Mouse (Mus musculus) heart, postnatal 14 days (tissue): Measurements from ENCODE around the gene Bcl9l. TPM values are rescaled to one million over a fixed set of nuclear protein-coding genes. Genes with fewer than 3 reads are reported as not detected.

Source experiments
- DNase-seq, 2 experiments: peaks; one replicate each; pipeline ENCODE4 v3.0.0; 2021 to 2022
- intact Hi-C: fragments of 180-260 bp; cut with DNase I; formaldehyde crosslinking; loops from one replicate; pipeline ENCODE4 v1.15.1; 2025
- total RNA-seq, 2 experiments: library from RNA; stranded (reverse); gene quantifications; 2 replicates each; pipeline ENCODE4 v1.2.3; 2021

Gene Bcl9l
- total RNA-seq, 2 experiments from 2014 or later = 57.9 to 64.9 TPM

- peak in 1 of 2 experiments; percentile 17 for DNase-seq
- intact Hi-C loops = no loop called here
These were observed 12.5 kb downstream of the Bcl9l start for GRCm38 (mm10) chr9:44494863-44495809.

GRCm38 (mm10) chr9:44495810-44496344, 13.3 kb downstream of the Bcl9l start:
- no peak for DNase-seq
- intact Hi-C loops = no loop called here

DNA sequence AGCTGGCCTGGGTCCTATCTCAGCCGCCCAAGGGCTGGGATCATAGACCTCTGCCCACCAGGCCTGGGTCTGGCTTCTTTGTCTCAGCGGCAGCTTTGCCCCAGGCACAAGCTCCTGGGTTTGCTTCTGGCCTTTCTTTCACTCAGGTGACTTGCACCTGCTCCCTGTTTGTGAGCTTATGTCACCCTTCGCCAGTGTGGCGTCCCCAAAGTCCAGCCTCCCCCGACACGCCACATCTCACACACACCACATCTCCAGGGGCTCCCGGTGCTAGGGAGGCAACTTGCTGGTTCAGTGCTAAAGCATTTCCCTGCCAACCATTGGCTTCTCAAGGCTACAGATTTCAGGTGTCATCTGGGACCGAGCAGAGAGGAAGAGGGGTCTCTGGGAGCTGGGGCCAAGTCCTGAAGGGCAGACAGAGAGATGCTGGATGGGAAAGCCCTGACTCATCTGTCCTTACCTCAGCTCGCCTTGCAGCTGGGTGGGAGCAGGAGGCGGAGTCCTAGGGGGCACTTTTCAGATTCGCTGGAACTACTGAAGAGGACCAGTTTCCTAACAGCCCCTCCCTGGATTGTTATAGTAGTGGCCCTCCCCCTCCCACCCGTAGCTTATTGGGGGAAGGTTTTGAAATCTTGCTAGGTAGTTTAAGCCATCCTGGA, 14.3 kb downstream of the Bcl9l start:
- peak in 1 of 2 experiments; percentile 7 for DNase-seq
- intact Hi-C loops = no loop called here

DNA sequence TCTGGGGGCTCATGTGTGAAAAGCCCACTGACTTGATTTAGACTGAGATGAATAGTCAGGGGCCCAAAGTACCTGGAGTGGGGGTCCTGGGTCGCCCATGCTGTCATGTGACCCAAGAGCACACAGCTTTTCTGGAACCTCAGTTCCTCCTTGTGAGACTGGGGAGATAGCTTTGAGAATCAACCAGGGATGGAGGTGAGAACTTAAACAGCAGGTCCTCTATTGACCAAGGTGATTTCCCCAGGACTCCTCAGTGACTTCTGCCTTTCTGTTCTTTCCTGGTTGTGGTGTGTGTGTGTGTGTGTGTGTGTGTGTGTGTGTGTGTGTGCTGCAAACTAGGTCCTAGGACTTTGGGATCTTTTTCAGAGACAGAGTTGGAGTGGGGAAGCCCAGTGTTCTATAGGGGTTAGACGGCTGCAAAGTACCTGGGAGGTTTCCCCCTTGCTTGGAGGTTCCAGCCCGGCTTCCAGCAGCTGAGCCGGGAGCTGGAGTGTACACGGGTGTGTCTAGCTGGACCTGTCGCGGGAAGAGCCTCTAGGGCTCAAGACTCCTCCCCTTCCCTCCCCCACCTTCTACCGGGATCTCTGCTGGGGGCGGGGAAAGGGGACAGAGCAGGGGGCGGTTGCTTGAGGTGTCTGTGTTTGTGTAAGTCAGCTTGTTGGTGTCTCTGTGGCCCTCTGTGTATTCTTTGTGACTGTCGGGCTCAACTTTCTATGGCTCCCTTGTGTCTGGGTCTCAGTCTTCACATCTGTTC, 15.2 kb downstream of the Bcl9l start:
- DNase-seq = peak in 1 of 2 experiments; percentile 33
- intact Hi-C loops = no loop called here

DNA sequence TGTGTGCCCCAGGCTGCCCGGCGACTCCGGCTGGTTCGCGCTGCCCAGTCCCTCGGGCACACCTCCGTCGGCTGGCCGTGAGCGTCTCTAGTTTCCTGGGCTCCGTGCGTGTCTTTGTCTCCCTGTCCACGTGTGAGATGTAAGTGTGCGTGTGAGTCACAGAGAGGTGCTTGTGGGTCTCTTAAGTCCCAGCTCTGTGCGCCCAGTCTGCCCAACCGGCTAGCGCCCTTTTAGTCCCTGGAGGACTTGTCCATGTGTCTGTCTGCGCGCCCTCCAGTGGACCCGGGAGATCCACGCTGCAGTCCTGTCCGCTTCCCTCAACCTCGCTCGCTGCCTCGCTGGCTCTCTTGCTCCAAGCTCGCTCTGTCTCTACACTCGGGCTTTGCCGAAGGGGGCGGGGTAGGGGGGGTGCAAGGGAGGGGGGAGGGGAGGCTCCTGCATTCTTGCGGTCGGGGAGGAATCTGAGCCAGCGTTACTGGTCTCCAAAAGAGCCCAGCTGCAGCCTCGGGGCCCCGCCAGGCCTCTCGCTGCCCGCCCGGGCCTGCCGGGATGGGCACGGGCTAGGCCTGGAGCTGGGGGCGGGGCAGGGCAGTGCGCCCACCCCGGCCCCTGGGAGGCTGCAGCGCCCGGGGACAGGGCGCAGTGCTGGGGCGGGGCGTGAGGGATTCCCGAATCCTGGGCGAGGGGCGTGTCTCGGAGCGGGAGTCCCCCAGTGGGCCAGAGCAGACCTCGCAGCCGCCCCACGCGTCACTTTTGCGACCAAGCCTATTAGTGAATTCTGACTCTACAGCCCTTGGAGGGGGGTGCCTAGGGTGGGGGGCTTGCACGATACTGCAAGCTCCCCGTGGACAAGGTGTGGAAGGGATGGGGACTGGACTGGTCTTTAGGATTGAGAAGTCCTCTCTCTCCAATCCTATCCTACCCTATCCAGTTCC, 16.1 kb downstream of the Bcl9l start:
- DNase-seq = peak; percentile 75 to 82
- intact Hi-C loops = no loop called here

- DNase-seq = peak; percentile 63 to 65
These were observed 16.9 kb downstream of the Bcl9l start for GRCm38 (mm10) chr9:44499356-44500162.

GRCm38 (mm10) chr9:44500163-44500533, 17.5 kb downstream of the Bcl9l start:
- intact Hi-C loops = loop anchor here (5.0 kb wide), 1 partner anchor 147 kb away; no protein-coding TSS in a partner anchor
- DNase-seq = no peak

More at GRCm38 (mm10) chr9:44499356-44500162, 16.9 kb downstream of the Bcl9l start:
- intact Hi-C loops = loop anchor here (5.0 kb wide), 1 partner anchor 148 kb away; no protein-coding TSS in a partner anchor

DNA sequence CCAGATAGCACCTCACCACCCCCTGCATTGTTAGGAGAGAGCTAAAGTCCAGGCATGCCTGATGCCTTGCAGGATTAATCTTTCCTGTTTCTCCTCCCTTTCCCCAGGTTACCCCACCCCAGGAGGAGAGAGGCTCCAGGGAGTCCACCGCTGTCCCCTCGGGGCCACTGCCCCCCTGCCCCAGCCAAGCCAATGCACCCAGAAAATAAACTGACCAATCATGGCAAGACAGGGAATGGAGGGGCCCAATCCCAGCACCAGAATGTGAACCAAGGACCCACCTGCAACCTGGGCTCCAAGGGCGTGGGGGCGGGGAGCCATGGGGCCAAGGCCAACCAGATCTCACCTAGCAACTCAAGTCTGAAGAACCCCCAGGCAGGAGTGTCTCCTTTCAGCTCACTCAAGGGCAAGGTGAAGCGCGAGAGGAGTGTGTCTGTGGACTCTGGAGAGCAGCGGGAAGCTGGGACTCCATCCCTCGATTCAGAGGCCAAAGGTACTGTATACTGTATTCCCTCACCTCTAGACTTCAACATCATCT, 18.1 kb downstream of the Bcl9l start:
- peak in 1 of 2 experiments; percentile 11 for DNase-seq

GRCm38 (mm10) chr9:44501206-44501879, 18.7 kb downstream of the Bcl9l start:
- DNase-seq = peak in 1 of 2 experiments; percentile 16
- intact Hi-C loops = loop anchor here (5.0 kb wide), 1 partner anchor 146 kb away; no protein-coding TSS in a partner anchor

More for the DNA sequence above, 18.1 kb downstream of the Bcl9l start:
- intact Hi-C loops = loop anchor here (5.0 kb wide), 1 partner anchor 147 kb away; no protein-coding TSS in a partner anchor

- DNase-seq = peak; percentile 84 to 89
- intact Hi-C loops = loop anchor here (1.0 to 5.0 kb wide), 3 partner anchors 20 to 145 kb away; partner anchors contain the start of genes Bcl9l and Upk2
These were observed 19.4 kb downstream of the Bcl9l start for GRCm38 (mm10) chr9:44502006-44502405.

- intact Hi-C loops = loop anchor here (5.0 kb wide), 1 partner anchor 142 kb away; no protein-coding TSS in a partner anchor
- DNase-seq = peak in 1 of 2 experiments; percentile 9
These were observed 22.5 kb downstream of the Bcl9l start for GRCm38 (mm10) chr9:44504893-44505823.

DNA sequence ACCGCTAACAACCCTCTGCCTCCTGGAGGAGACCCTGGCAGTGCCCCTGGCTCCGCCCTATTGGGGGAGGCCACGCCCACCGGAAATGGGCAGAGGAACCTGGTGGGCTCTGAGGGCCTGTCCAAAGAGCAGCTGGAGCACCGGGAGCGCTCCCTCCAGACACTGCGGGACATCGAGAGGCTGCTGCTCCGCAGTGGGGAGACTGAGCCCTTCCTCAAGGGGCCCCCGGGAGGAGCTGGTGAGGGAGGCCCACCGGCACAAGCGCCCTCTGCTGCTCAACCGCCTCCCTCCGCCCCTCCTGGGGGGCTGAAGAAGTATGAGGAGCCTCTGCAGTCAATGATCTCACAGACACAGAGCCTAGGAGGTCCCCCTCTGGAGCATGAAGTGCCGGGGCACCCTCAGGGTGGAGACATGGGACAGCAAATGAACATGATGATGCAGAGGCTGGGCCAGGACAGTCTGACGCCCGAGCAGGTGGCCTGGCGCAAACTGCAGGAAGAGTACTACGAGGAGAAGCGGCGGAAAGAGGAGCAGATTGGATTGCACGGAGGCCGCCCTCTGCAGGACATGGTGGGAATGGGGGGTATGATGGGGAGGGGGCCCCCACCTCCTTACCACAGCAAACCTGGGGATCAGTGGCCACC, 23.3 kb downstream of the Bcl9l start:
- intact Hi-C loops = no loop called here
- peak in 1 of 2 experiments; percentile 11 for DNase-seq

- no peak for DNase-seq
- intact Hi-C loops = no loop called here
These were observed 23.9 kb downstream of the Bcl9l start for GRCm38 (mm10) chr9:44506566-44506965.

GRCm38 (mm10) chr9:44507345-44507744, 24.7 kb downstream of the Bcl9l start:
- intact Hi-C loops = no loop called here
- no peak for DNase-seq

DNA sequence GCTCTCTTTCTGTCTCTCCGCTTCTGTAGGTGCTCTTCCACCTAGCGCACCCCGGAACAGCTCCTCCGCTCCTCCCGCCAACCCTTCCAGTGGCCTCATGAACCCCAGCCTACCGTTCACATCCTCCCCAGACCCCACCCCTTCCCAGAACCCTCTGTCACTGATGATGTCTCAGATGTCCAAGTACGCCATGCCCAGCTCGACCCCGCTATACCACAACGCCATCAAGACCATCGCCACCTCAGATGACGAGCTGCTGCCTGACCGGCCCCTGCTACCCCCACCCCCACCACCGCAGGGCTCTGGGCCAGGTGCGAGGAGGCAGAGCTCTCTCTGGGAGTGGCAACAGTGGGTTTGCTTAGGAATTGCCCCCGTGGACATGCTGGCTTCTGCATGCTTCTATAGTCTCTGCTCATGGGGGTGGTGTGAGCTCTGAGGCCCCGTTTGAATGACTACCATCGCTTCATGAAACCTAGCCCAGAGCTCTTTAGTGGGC, 25.5 kb downstream of the Bcl9l start:
- intact Hi-C loops = no loop called here
- DNase-seq = no peak
